8 mouse cellular contexts compared by ENCODE assay signal in genomic region chr12:87443700-87444122, GRCm38 (mm10). TPM values are rescaled to one million over a fixed set of nuclear protein-coding genes. Genes with fewer than 3 reads are reported as not detected.
DNase-seq lines count a peak whose midpoint lies in the region; ATAC-seq and TF ChIP-seq lines count a peak whose summit lies in the region.

Gene Slirp, plus strand, starts transcription at chr12:87443896.
Gene Alkbh1, minus strand, starts transcription at chr12:87444017.

- H3K4me1 ChIP-seq in G1E (ENCODE audit: insufficient read depth, low read depth, low read length): peaks cover 58% of the 10 kb centered on the region
- peaks cover 21% of the 10 kb centered on the region for H3K4me1 ChIP-seq in forebrain, embryonic 16.5 days (replicated peaks; ENCODE audit: control insufficient read depth, insufficient read depth, low read length)
- H3K4me1 ChIP-seq in lung, embryonic 14.5 days (ENCODE audit: insufficient read depth): 0 out of 2 replicates have a peak, but pooled peaks cover 5% of the 10 kb centered on the region
- peaks cover 3% of the 10 kb centered on the region; the same call in 1 of the 2 replicates for H3K4me1 ChIP-seq in olfactory bulb, adult 2 months (ENCODE audit: control insufficient read depth, insufficient read depth, low read length)
- peaks cover 3% of the 10 kb centered on the region; the same call in 1 of the 2 replicates for H3K4me1 ChIP-seq in thymus, adult 2 months (replicated peaks; ENCODE audit: control insufficient read depth, insufficient read depth, low read length)

- peak; percentile 51; the same call in 1 of the 2 replicates for TF ChIP-seq POLR2A in olfactory bulb, adult 2 months (IDR thresholded peaks at IDR 0.05; ENCODE audit: insufficient read depth, low read depth, low read length)
- peak; percentile 74 for TF ChIP-seq POLR2A in thymus, adult 2 months (IDR thresholded peaks at IDR 0.05; ENCODE audit: control insufficient read depth, extremely low read depth, insufficient read depth, low read length, poor library complexity)

- peak within 1 kb of the TSS; percentile 88 for H3K9ac ChIP-seq in forebrain, embryonic 16.5 days (replicated peaks; ENCODE audit: low read depth, low read length)
- H3K9ac ChIP-seq in lung, embryonic 14.5 days: peak within 1 kb of the TSS; percentile 98

- peak; percentile 85 for ATAC-seq in G1E (ENCODE audit: extremely low read depth, insufficient number of reproducible peaks, low FRiP score, poor library complexity, severe bottlenecking)
- ATAC-seq in forebrain, embryonic 16.5 days: peak; percentile 96
- ATAC-seq in lung, embryonic 14.5 days (ENCODE audit: insufficient read depth): peak; percentile 96

- H3K36me3 ChIP-seq in G1E (replicated peaks): peaks cover 72% of the 10 kb centered on the region
- H3K36me3 ChIP-seq in forebrain, embryonic 16.5 days (ENCODE audit: control insufficient read depth, insufficient read depth): peaks cover 21% of the 10 kb centered on the region
- H3K36me3 ChIP-seq in lung, embryonic 14.5 days (ENCODE audit: insufficient read depth): peaks cover 55% of the 10 kb centered on the region
- peaks cover 33% of the 10 kb centered on the region for H3K36me3 ChIP-seq in thymus, adult 2 months (ENCODE audit: control insufficient read depth, insufficient read depth, low read length)

- peak; percentile 80 for DNase-seq in G1E (ENCODE audit: low spot score)
- DNase-seq in cerebellum, adult 18-20 months: peak; percentile 91 to 92
- peak; percentile 89 to 90 for DNase-seq in heart, postnatal 36 days
- DNase-seq in layer of hippocampus, adult 2 months (ENCODE audit: low spot score in 2 of 2): peak; percentile 90 to 94
- DNase-seq in lung, embryonic 14.5 days: peak; percentile 97
- peak; percentile 90 for DNase-seq in thymus, adult 2 months

- peak within 1 kb of the TSS; percentile 88 for H3K4me3 ChIP-seq in G1E (ENCODE audit: low read depth, low read length)
- peak within 1 kb of the TSS; percentile 80 for H3K4me3 ChIP-seq in forebrain, embryonic 16.5 days (replicated peaks; ENCODE audit: low read length)
- H3K4me3 ChIP-seq in layer of hippocampus, adult 2 months: peak within 1 kb of the TSS; percentile 98
- peak within 1 kb of the TSS; percentile 100 for H3K4me3 ChIP-seq in lung, embryonic 14.5 days (ENCODE audit: low read depth, low read length)
- H3K4me3 ChIP-seq in olfactory bulb, adult 2 months (ENCODE audit: insufficient read depth, low read depth, low read length): peak within 1 kb of the TSS; percentile 82
- peak within 1 kb of the TSS; percentile 73 for H3K4me3 ChIP-seq in thymus, adult 2 months (ENCODE audit: control insufficient read depth, insufficient read depth, low read length)

- intact Hi-C loops in heart, postnatal 36 days (cut with DNase I): no loop called here

- H3K9me3 ChIP-seq in G1E (replicated peaks): no peaks in the 10 kb centered on the region
- H3K9me3 ChIP-seq in forebrain, embryonic 16.5 days (ENCODE audit: control insufficient read depth, low read length): no peaks in the 10 kb centered on the region
- no peaks in the 10 kb centered on the region for H3K9me3 ChIP-seq in lung, embryonic 14.5 days (ENCODE audit: low read depth, low read length)

- WGBS in forebrain, embryonic 16.5 days: under 1% methylated on average over 28 of the region's 28 CpGs
- WGBS in lung, embryonic 14.5 days: under 1% methylated on average over 28 of the region's 28 CpGs
- WGBS in olfactory bulb, adult 2 months: under 1% methylated on average over 28 of the region's 28 CpGs
- WGBS in thymus, adult 2 months: under 1% methylated on average over 28 of the region's 28 CpGs

- no peak for TF ChIP-seq CTCF in G1E (IDR thresholded peaks at IDR 0.05; ENCODE audit: low read depth, low read length)
- no peak for TF ChIP-seq CTCF in layer of hippocampus, adult 2 months (conservative IDR thresholded peaks at IDR 0.05)
- TF ChIP-seq CTCF in lung, embryonic 14.5 days (IDR thresholded peaks at IDR 0.05; ENCODE audit: low read depth): no peak
- no peak for TF ChIP-seq CTCF in olfactory bulb, adult 2 months (IDR thresholded peaks at IDR 0.05; ENCODE audit: insufficient read depth, low read depth, low read length)
- TF ChIP-seq CTCF in thymus, adult 2 months (IDR thresholded peaks at IDR 0.05; ENCODE audit: borderline replicate concordance, control insufficient read depth, extremely low read depth, insufficient read depth, low read length, poor library complexity): 0 out of 2 replicates have a peak, but pooled peaks have one; percentile 23

- peak within 1 kb of the TSS; percentile 93 for H3K4me2 ChIP-seq in forebrain, embryonic 16.5 days (ENCODE audit: low read length)
- peak within 1 kb of the TSS; percentile 75 for H3K4me2 ChIP-seq in lung, embryonic 14.5 days

- H3K27me3 ChIP-seq in G1E (ENCODE audit: insufficient read depth, low read length): no peaks in the 10 kb centered on the region
- no peaks in the 10 kb centered on the region for H3K27me3 ChIP-seq in forebrain, embryonic 16.5 days (replicated peaks; ENCODE audit: control insufficient read depth, insufficient read depth, low read length)
- H3K27me3 ChIP-seq in lung, embryonic 14.5 days (ENCODE audit: insufficient read depth, low read length): no peaks in the 10 kb centered on the region
- H3K27me3 ChIP-seq in thymus, adult 2 months (ENCODE audit: control insufficient read depth, insufficient read depth, low read length): no peaks in the 10 kb centered on the region

- peak within 1 kb of the TSS; percentile 77 for H3K27ac ChIP-seq in forebrain, embryonic 16.5 days (ENCODE audit: low read length)
- H3K27ac ChIP-seq in layer of hippocampus, adult 2 months: peak within 1 kb of the TSS; percentile 87
- peak within 1 kb of the TSS; percentile 90 for H3K27ac ChIP-seq in lung, embryonic 14.5 days (ENCODE audit: low read depth)
- H3K27ac ChIP-seq in olfactory bulb, adult 2 months (ENCODE audit: insufficient read depth, low read depth, low read length): peak within 1 kb of the TSS; percentile 16; the same call in 1 of the 2 replicates
- H3K27ac ChIP-seq in thymus, adult 2 months (ENCODE audit: control insufficient read depth, insufficient read depth, low read length): 0 out of 2 replicates have a peak within 1 kb of the TSS, but pooled peaks have one; percentile 1

RNA-seq across cellular contexts. Expression of gene Slirp, which starts in this region (rescaled TPM):
- 62.5 and 68.0 TPM in 2 replicates for total RNA-seq in G1E (2014; fragmentation: Nextera tagmentation)
- 149 and 153 TPM in 2 replicates for total RNA-seq in G1E (2017)
- 4.6 and 7.3 TPM in 2 replicates for polyA plus RNA-seq in G1E (2012)
- 211 and 233 TPM in 2 replicates for polyA plus RNA-seq in forebrain, embryonic 16.5 days (2015; fragmentation: Nextera tagmentation; extraction: Ambion mirVana)
- 100 to 1,000 TPM; 161 to 175 TPM for total RNA-seq in heart, postnatal 36 days (2021)
- 100 to 1,000 TPM in 1 of 2 experiments, 10 to 100 TPM in 1; 92.6 to 101 TPM for total RNA-seq in layer of hippocampus, adult 2 months (2021)
- 287 and 308 TPM in 2 replicates for polyA plus RNA-seq in lung, embryonic 14.5 days (2014; fragmentation: Nextera tagmentation; extraction: Ambion mirVana)
- polyA plus RNA-seq in olfactory bulb, adult 2 months (2012; ENCODE audit: insufficient read depth, insufficient read length, low replicate concordance, missing spikeins): not detected in 2 replicates
- 10.5 and 17.5 TPM in 2 replicates for polyA plus RNA-seq in thymus, adult 2 months (2012; rRNA removed)

RNA-seq across cellular contexts. Expression of gene Alkbh1, which starts in this region (rescaled TPM):
- total RNA-seq in G1E (2014; fragmentation: Nextera tagmentation) (163 and 180 TPM in 2 replicates), G1E (2017) (104 and 106 TPM in 2 replicates)
- 36.6 and 41.3 TPM in 2 replicates for polyA plus RNA-seq in G1E (2012)
- 42.3 and 47.1 TPM in 2 replicates for polyA plus RNA-seq in forebrain, embryonic 16.5 days (2015; fragmentation: Nextera tagmentation; extraction: Ambion mirVana)
- 10 to 100 TPM in 1 of 2 experiments, 1 to 10 TPM in 1; 9.8 to 11.3 TPM for total RNA-seq in heart, postnatal 36 days (2021)
- 10 to 100 TPM; 18.1 to 18.6 TPM for total RNA-seq in layer of hippocampus, adult 2 months (2021)
- polyA plus RNA-seq in lung, embryonic 14.5 days (2014; fragmentation: Nextera tagmentation; extraction: Ambion mirVana): 49.8 and 62.9 TPM in 2 replicates
- polyA plus RNA-seq in olfactory bulb, adult 2 months (2012; ENCODE audit: insufficient read depth, insufficient read length, low replicate concordance, missing spikeins): not detected in 2 replicates
- 36.1 and 42.7 TPM in 2 replicates for polyA plus RNA-seq in thymus, adult 2 months (2012; rRNA removed)

Comparison
In these comparisons a context has a peak if more than half of its experiments do, and no peak if none do; other contexts are left out.
1. Peak in every context shown above with its lines: DNase-seq, ATAC-seq, H3K4me3 ChIP-seq and H3K27ac ChIP-seq.
2. RNA of gene Alkbh1 (total RNA-seq): 104 to 180 TPM in G1E; 18.1 to 18.6 TPM in layer of hippocampus, adult 2 months and 9.8 to 11.3 TPM in heart, postnatal 36 days; every median in the first group is over 4 times any median in the second.
3. RNA of gene Slirp (polyA plus RNA-seq): 287 to 308 TPM in lung, embryonic 14.5 days and 211 to 233 TPM in forebrain, embryonic 16.5 days; 10.5 to 17.5 TPM in thymus, adult 2 months, 4.6 to 7.3 TPM in G1E and not detected in olfactory bulb, adult 2 months; every median in the first group is over 10 times any median in the second.
4. H3K27ac ChIP-seq: peak in every context shown above with its lines; median percentile 90 in lung, embryonic 14.5 days; 87 in layer of hippocampus, adult 2 months; 77 in forebrain, embryonic 16.5 days; 16 in olfactory bulb, adult 2 months; 1 in thymus, adult 2 months.